ENCODE assay signal across 8 mouse cellular contexts in the genomic region with DNA sequence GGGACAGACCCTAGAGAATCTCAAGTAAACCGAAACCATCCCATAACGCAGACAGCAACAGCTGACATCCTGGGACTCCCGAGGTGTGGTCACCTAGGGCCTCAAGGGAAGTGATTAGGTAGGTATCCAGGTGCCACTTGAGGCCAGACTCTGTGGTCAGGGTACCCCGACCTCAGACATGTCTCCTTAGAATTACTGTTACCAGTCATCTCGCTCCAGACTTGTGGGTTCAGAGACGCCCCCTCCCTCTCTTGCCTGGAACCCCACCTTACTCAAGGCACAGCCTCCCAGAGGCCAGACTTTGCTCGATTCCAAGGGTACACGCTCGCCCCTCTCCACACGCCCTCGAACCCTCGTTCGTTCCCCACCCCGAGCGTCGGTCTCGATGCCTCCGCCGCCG. TPM values are rescaled to one million over a fixed set of nuclear protein-coding genes. Genes with fewer than 3 reads are reported as not detected.
A peak's percentile ranks its signal among the peaks of the same experiment; 100 is the strongest.
DNase-seq lines count a peak whose midpoint lies in the region; ATAC-seq lines count a peak whose summit lies in the region.

No protein-coding gene starts in this region.

- no peaks in the 10 kb centered on the region for H3K27me3 ChIP-seq in erythroblast, embryonic 14.5 days (ENCODE audit: control insufficient read depth)
- H3K27me3 ChIP-seq in limb, embryonic 11.5 days (ENCODE audit: control insufficient read depth, insufficient read depth, low read length): no peaks in the 10 kb centered on the region
- H3K27me3 ChIP-seq in neural tube, embryonic 13.5 days: no peaks in the 10 kb centered on the region

- peaks cover 66% of the 10 kb centered on the region for H3K4me1 ChIP-seq in erythroblast, embryonic 14.5 days (ENCODE audit: control insufficient read depth)
- peaks cover 19% of the 10 kb centered on the region for H3K4me1 ChIP-seq in limb, embryonic 11.5 days (ENCODE audit: control insufficient read depth, insufficient read depth, low read length)
- H3K4me1 ChIP-seq in neural tube, embryonic 13.5 days (replicated peaks): peaks cover 66% of the 10 kb centered on the region

- H3K9me3 ChIP-seq in erythroblast, embryonic 14.5 days (ENCODE audit: control insufficient read depth, low read length): no peaks in the 10 kb centered on the region
- H3K9me3 ChIP-seq in limb, embryonic 11.5 days (ENCODE audit: control insufficient read depth, low read length): no peaks in the 10 kb centered on the region
- H3K9me3 ChIP-seq in neural tube, embryonic 13.5 days: no peaks in the 10 kb centered on the region

- H3K9ac ChIP-seq in limb, embryonic 11.5 days (ENCODE audit: low read length): peak overlapping the region; percentile 96
- H3K9ac ChIP-seq in neural tube, embryonic 13.5 days: peak overlapping the region; percentile 91

- ATAC-seq in cerebellum, adult (ENCODE audit: insufficient number of reproducible peaks, low FRiP score, low TSS enrichment): no peak
- no peak for ATAC-seq in limb, embryonic 11.5 days (ENCODE audit: insufficient number of reproducible peaks, low FRiP score, low TSS enrichment, low read depth)
- peak; percentile 32; the same call in 1 of the 2 replicates for ATAC-seq in neural tube, embryonic 13.5 days (ENCODE audit: low read depth)

- intact Hi-C loops in gastrocnemius, postnatal 36 days (cut with DNase I): loop anchor here (5.0 kb wide), 1 partner anchor 67 kb away; no protein-coding TSS in a partner anchor

- H3K36me3 ChIP-seq in erythroblast, embryonic 14.5 days (ENCODE audit: control insufficient read depth): peaks cover 32% of the 10 kb centered on the region
- 0 out of 2 replicates have a peak, but pooled peaks cover 4% of the 10 kb centered on the region for H3K36me3 ChIP-seq in limb, embryonic 11.5 days (ENCODE audit: control insufficient read depth, insufficient read depth, low read length)
- H3K36me3 ChIP-seq in neural tube, embryonic 13.5 days: peaks cover 18% of the 10 kb centered on the region

- WGBS in limb, embryonic 11.5 days: 3% methylated on average over 20 of the region's 20 CpGs
- 1% methylated on average over 20 of the region's 20 CpGs for WGBS in neural tube, embryonic 13.5 days

- peak; percentile 30 for DNase-seq in cerebellum, adult 9-11 months
- peak; percentile 50 to 51 for DNase-seq in B cell, adult 2 months
- DNase-seq in limb, embryonic 11.5 days (ENCODE audit: low spot score): no peak
- no peak for DNase-seq in gastrocnemius, postnatal 36 days
- DNase-seq in adrenal gland, postnatal 4 days (ENCODE audit: low spot score in 2 of 2): no peak

- H3K27ac ChIP-seq in limb, embryonic 11.5 days (replicated peaks; ENCODE audit: low read depth, low read length): peak overlapping the region; percentile 21; the same call in 1 of the 2 replicates
- H3K27ac ChIP-seq in neural tube, embryonic 13.5 days (replicated peaks): peak overlapping the region; percentile 89

- peak overlapping the region; percentile 93 for H3K4me3 ChIP-seq in erythroblast, embryonic 14.5 days (replicated peaks)
- H3K4me3 ChIP-seq in limb, embryonic 11.5 days (ENCODE audit: low read depth, low read length): peak overlapping the region; percentile 89
- H3K4me3 ChIP-seq in neural tube, embryonic 13.5 days: peak overlapping the region; percentile 71

- H3K4me2 ChIP-seq in limb, embryonic 11.5 days (ENCODE audit: low read depth, severe bottlenecking): peak overlapping the region; percentile 75
- H3K4me2 ChIP-seq in neural tube, embryonic 13.5 days: peak overlapping the region; percentile 91

RNA-seq across cellular contexts. Expression of a gene that starts 0.5 kb away (rescaled TPM):
- 0.64 and 0.90 TPM in 2 replicates for polyA plus RNA-seq in erythroblast, embryonic 14.5 days (2012)
- polyA plus RNA-seq in limb, embryonic 11.5 days (2014; fragmentation: Nextera tagmentation; extraction: Ambion mirVana): 81.9 and 88.6 TPM in 2 replicates
- 73.0 and 82.3 TPM in 2 replicates for polyA plus RNA-seq in neural tube, embryonic 13.5 days (2015; fragmentation: Nextera tagmentation; extraction: Ambion mirVana)
- total RNA-seq in gastrocnemius, postnatal 36 days (2021): 10 to 100 TPM; 14.1 to 16.6 TPM
- 10 to 100 TPM; 77.9 to 82.8 TPM for total RNA-seq in adrenal gland, postnatal 4 days (2021)

RNA-seq across cellular contexts. Expression of a gene that starts 0.6 kb away (rescaled TPM):
- 5.6 and 6.9 TPM in 2 replicates for polyA plus RNA-seq in erythroblast, embryonic 14.5 days (2012)
- 48.4 and 54.1 TPM in 2 replicates for polyA plus RNA-seq in limb, embryonic 11.5 days (2014; fragmentation: Nextera tagmentation; extraction: Ambion mirVana)
- polyA plus RNA-seq in neural tube, embryonic 13.5 days (2015; fragmentation: Nextera tagmentation; extraction: Ambion mirVana): 40.3 and 42.5 TPM in 2 replicates
- total RNA-seq in gastrocnemius, postnatal 36 days (2021): 100 to 1,000 TPM; 107 to 118 TPM
- total RNA-seq in adrenal gland, postnatal 4 days (2021): 10 to 100 TPM; 65.4 to 72.7 TPM

Comparison
In these comparisons a context has a peak if more than half of its experiments do, and no peak if none do; other contexts are left out.
1. DNase-seq: peak in cerebellum, adult 9-11 months (single experiment) and B cell, adult 2 months (2 of 2); none in limb, embryonic 11.5 days (single experiment), gastrocnemius, postnatal 36 days (0 of 2) and adrenal gland, postnatal 4 days (0 of 2).
2. RNA of a gene that starts 0.5 kb away (polyA plus RNA-seq): 81.9 to 88.6 TPM in limb, embryonic 11.5 days and 73.0 to 82.3 TPM in neural tube, embryonic 13.5 days; 0.64 to 0.90 TPM in erythroblast, embryonic 14.5 days; every median in the first group is over 10 times any median in the second.
3. Peak in every context shown above with its lines, with median percentiles within 50 percentile points of each other: H3K4me3 ChIP-seq.